Mouse (Mus musculus): ENCODE measurements around the gene Rab13.

DNA sequence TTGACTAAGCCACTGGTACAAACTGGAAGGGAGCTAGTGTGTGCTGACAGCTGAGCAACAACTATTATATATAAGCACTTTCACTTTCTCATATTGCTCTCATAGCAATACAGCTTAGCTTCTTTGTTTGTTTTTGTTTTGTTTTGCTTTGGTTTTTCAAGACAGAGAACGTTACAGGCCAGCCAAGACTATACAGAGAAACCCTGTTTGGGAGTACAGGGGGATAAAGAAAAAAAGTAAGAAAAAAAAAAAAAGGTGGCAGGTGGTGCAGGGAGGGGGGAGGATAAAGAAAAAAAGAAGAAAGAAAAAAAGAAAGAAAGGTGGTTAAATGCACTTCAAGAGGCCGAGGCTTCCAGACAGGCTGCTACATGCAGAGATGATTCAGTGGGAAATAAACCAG lies 31.9 kb downstream of the Rab13 start:
- TF ChIP-seq CTCF (conservative IDR thresholded peaks at IDR 0.05; ENCODE audit: insufficient read depth, insufficient read length, low read depth, low read length) (no peak), POLR2A (IDR thresholded peaks at IDR 0.05; ENCODE audit: low read depth, low read length) (no peak)

Data from kidney, adult 2 months (tissue).